9 mouse cellular contexts compared by ENCODE assay signal in the genomic region with DNA sequence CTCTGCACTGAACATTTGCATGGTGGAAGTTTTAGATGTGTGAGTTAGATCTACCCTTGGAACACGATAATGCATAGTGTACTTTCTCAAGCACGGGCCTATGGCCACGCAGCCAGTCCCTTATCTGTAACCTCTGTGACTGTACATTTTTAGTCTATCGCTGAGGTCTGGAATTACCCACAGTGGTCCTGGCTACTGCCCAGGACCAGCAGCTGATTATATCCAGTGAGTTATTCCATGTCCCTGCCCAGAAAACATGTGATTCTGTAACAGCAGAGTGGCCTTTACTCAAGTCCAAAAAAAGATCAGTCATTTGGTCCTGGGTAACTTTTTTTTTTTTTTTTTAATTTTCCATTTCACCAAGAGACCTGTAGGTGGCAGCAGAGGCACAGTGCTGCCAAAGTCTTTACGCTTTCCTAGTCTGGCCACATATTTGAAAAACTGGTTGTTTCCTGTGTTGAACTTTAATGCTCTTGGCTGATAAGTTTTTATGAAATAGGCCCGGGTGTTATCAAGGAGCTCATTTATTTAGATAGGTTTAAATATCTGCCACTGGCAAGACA.
DNase-seq lines count a peak whose midpoint lies in the region; ATAC-seq and TF ChIP-seq lines count a peak whose summit lies in the region.
"Had no signal": no experiment of that assay in that cellular context is flagged by ENCODE, and none has a peak within 500 bp of the region (broad histone marks: within the 10 kb centered on the region; RNA-seq: fewer than 3 reads in every experiment).

No protein-coding gene starts in this region.

- no peaks in the 10 kb centered on the region for H3K27me3 ChIP-seq in forebrain, embryonic 11.5 days (ENCODE audit: control insufficient read depth, insufficient read depth, low read length)
- H3K27me3 ChIP-seq in forebrain, embryonic 10.5 days (ENCODE audit: poor library complexity, severe bottlenecking), result no peaks in the 10 kb centered on the region
- H3K27me3 ChIP-seq: limb, embryonic 12.5 days had no signal

- no peak overlapping the region for H3K27ac ChIP-seq in forebrain, embryonic 11.5 days (ENCODE audit: low read depth, low read length)
- no peak overlapping the region for H3K27ac ChIP-seq in forebrain, embryonic 10.5 days
- peak overlapping the region; percentile 87 for H3K27ac ChIP-seq in gastrocnemius, adult 2 months
- H3K27ac ChIP-seq: limb, embryonic 12.5 days had no signal

- no peak for DNase-seq in forebrain, embryonic 11.5 days (ENCODE audit: low spot score)
- no peak for DNase-seq in forebrain, embryonic 10.5 days (ENCODE audit: extremely low spot score, low spot score)
- DNase-seq in 416B (ENCODE audit: low read depth), result peak; percentile 60
- peak; percentile 11 for DNase-seq in adrenal gland, postnatal 25 days
- peak; percentile 76 for DNase-seq in gastrocnemius, adult 2 months
- DNase-seq in kidney, adult 8-10 months, result peak; percentile 52 to 66
- no peak for DNase-seq in urinary bladder, postnatal 14 days (ENCODE audit: low spot score)

- no peak overlapping the region for H3K4me2 ChIP-seq in forebrain, embryonic 11.5 days (ENCODE audit: low read depth, low read length, severe bottlenecking)
- H3K4me2 ChIP-seq: limb, embryonic 12.5 days had no signal

- no peaks in the 10 kb centered on the region for H3K9me3 ChIP-seq in forebrain, embryonic 11.5 days (ENCODE audit: control insufficient read depth, low read length)
- H3K9me3 ChIP-seq in forebrain, embryonic 10.5 days, result no peaks in the 10 kb centered on the region
- H3K9me3 ChIP-seq: limb, embryonic 12.5 days had no signal

- H3K9ac ChIP-seq in forebrain, embryonic 11.5 days (ENCODE audit: low read length), result no peak overlapping the region
- H3K9ac ChIP-seq: limb, embryonic 12.5 days had no signal

- no peaks in the 10 kb centered on the region for H3K4me1 ChIP-seq in forebrain, embryonic 11.5 days (replicated peaks; ENCODE audit: control insufficient read depth, insufficient read depth, low read length)
- no peaks in the 10 kb centered on the region for H3K4me1 ChIP-seq in forebrain, embryonic 10.5 days
- H3K4me1 ChIP-seq: limb, embryonic 12.5 days had no signal

- intact Hi-C loops in gastrocnemius, adult 2 months (cut with DNase I), result loop anchor here (1.0 to 2.0 kb wide), 2 partner anchors 946 to 1025 kb away; no protein-coding TSS in a partner anchor

- 74% methylated on average over 6 of the region's 6 CpGs for WGBS in forebrain, embryonic 11.5 days
- 80% methylated on average over 6 of the region's 6 CpGs for WGBS in forebrain, embryonic 10.5 days

- ATAC-seq in forebrain, embryonic 11.5 days (replicated peaks; ENCODE audit: low FRiP score), result peak; percentile 57; the same call in 1 of the 2 replicates
- ATAC-seq in megakaryocyte-erythroid progenitor cell, adult 5-6 weeks (replicated peaks; ENCODE audit: low FRiP score, low TSS enrichment, poor library complexity, severe bottlenecking), result peak; percentile 86

- H3K4me3 ChIP-seq in forebrain, embryonic 11.5 days (ENCODE audit: low read depth, low read length), result no peak overlapping the region
- no peak overlapping the region for H3K4me3 ChIP-seq in forebrain, embryonic 10.5 days
- H3K4me3 ChIP-seq in gastrocnemius, adult 2 months, result peak overlapping the region; percentile 25
- H3K4me3 ChIP-seq: limb, embryonic 12.5 days had no signal

- no peak; the same call in 1 of the 2 replicates for TF ChIP-seq CTCF in gastrocnemius, adult 2 months (IDR thresholded peaks at IDR 0.05)

- peaks cover 2% of the 10 kb centered on the region for H3K36me3 ChIP-seq in forebrain, embryonic 11.5 days (ENCODE audit: control insufficient read depth, insufficient read depth, low read length)
- H3K36me3 ChIP-seq in forebrain, embryonic 10.5 days (replicated peaks), result peaks cover 89% of the 10 kb centered on the region

Comparison
In these comparisons a context has a peak if more than half of its experiments do, and no peak if none do; other contexts are left out.
1. DNase-seq: peak in 416B (single experiment), adrenal gland, postnatal 25 days (single experiment), gastrocnemius, adult 2 months (single experiment) and kidney, adult 8-10 months (2 of 2); none in forebrain, embryonic 11.5 days (single experiment), forebrain, embryonic 10.5 days (single experiment) and urinary bladder, postnatal 14 days (single experiment).